Mouse (Mus musculus): Measurements from ENCODE around the gene Fabp6. TPM values are rescaled to one million over a fixed set of nuclear protein-coding genes. Genes with fewer than 3 reads are reported as not detected.
A peak's percentile ranks its signal among the peaks of the same experiment; 100 is the strongest.

The Fabp6 gene
- total and polyA plus RNA-seq, 3 experiments = not detected

DNA sequence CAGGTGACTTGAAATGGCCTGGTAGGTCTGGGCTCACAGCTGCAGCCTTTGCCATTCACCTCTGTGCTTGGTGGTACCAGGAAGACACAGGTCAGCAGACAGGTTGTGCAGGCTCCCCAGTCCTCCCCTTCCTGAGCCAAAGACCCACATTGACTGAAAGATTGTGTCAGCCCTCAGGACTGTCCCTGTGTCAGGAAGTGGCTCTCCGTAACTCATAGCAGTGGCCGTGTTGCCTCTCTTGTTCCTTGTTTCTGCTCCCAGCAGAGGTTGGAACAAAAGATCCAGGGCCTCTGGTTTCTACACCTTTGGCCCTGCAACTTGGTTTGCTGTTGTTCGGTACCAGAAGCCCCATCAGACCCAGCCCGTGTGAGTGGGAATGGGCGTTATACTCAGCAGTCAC, 32.2 kb downstream of the Fabp6 start:
- dilution Hi-C loops (cut with MboI; ENCODE audit: extremely low pct_ligation_motif_present, extremely low pct_unique_long_range_greater_than_20kb, low sequenced_read_pairs) = no loop called here
- Histone ChIP-seq H3K27ac (ENCODE audit: insufficient read depth, low read depth) (no peak overlapping the region), H3K27me3 (replicated peaks) (peaks cover 2% of the 10 kb centered on the region), H3K4me2 (ENCODE audit: insufficient read depth, low read depth, poor library complexity, severe bottlenecking) (no peak overlapping the region), H3K36me3 (replicated peaks in 1 of 2; ENCODE audit: control insufficient read depth in 1 of 2, insufficient read depth in 1 of 2, low read length in 1 of 2) (no peaks in the 10 kb centered on the region), H3K9ac (ENCODE audit: insufficient read depth, low read depth) (no peak overlapping the region), H3K4me1 (ENCODE audit: control insufficient read depth in 1 of 2, insufficient read depth in 2 of 2) (0 out of 4 replicates have a peak, but pooled peaks cover 0 to 2% of the 10 kb centered on the region in 2 experiments), H3K9me3 (replicated peaks; ENCODE audit: low read length) (no peaks in the 10 kb centered on the region), H3K4me3 (replicated peaks in 1 of 3; ENCODE audit: low read depth in 2 of 3, low read length in 2 of 3, poor library complexity in 1 of 3) (no peak overlapping the region), H3K79me2 (replicated peaks; ENCODE audit: control insufficient read depth, extremely low read depth, insufficient read depth, poor library complexity, severe bottlenecking) (no peaks in the 10 kb centered on the region)
- in situ Hi-C loops (cut with MboI; ENCODE audit: low pct_ligation_motif_present, low pct_unique_long_range_greater_than_20kb, low sequenced_read_pairs) = no loop called here
- no peak for DNase-seq (ENCODE audit: extremely low read depth)
- no peak for TF ChIP-seq SMC3 (IDR thresholded peaks at IDR 0.05; ENCODE audit: low read depth, low read length)
- TF ChIP-seq NRF1 (IDR thresholded peaks at IDR 0.05; ENCODE audit: low read depth, low read length) = no peak
- no peak for TF ChIP-seq SIN3A (IDR thresholded peaks at IDR 0.05; ENCODE audit: low read length)
- TF ChIP-seq TBP (conservative IDR thresholded peaks at IDR 0.05; ENCODE audit: low read depth, low read length) = no peak
- TF ChIP-seq ELF1 (IDR thresholded peaks at IDR 0.05; ENCODE audit: low read depth, low read length) = no peak
- no peak for TF ChIP-seq RCOR1 (conservative IDR thresholded peaks at IDR 0.05; ENCODE audit: low read depth, low read length)
- TF ChIP-seq MYC (IDR thresholded peaks at IDR 0.05; ENCODE audit: low read depth, low read length) = no peak
- no peak for TF ChIP-seq NELFE (IDR thresholded peaks at IDR 0.05; ENCODE audit: low read depth, low read length)
- TF ChIP-seq MXI1 (IDR thresholded peaks at IDR 0.05; ENCODE audit: low read depth, low read length) = no peak
- TF ChIP-seq JUN (IDR thresholded peaks at IDR 0.05; ENCODE audit: insufficient read depth, low read depth, low read length) = no peak
- TF ChIP-seq ZKSCAN1 (IDR thresholded peaks at IDR 0.05; ENCODE audit: borderline replicate concordance, low read depth, low read length) = no peak
- TF ChIP-seq HCFC1 (IDR thresholded peaks at IDR 0.05; ENCODE audit: low read depth, low read length) = no peak
- no peak for TF ChIP-seq CTCF (conservative IDR thresholded peaks at IDR 0.05 in 1 of 2, IDR thresholded peaks at IDR 0.05 in 1 of 2; ENCODE audit: low read depth in 2 of 2, low read length in 2 of 2)
- no peak for TF ChIP-seq POLR2A (IDR thresholded peaks at IDR 0.05; ENCODE audit: low read depth, low read length)

DNA sequence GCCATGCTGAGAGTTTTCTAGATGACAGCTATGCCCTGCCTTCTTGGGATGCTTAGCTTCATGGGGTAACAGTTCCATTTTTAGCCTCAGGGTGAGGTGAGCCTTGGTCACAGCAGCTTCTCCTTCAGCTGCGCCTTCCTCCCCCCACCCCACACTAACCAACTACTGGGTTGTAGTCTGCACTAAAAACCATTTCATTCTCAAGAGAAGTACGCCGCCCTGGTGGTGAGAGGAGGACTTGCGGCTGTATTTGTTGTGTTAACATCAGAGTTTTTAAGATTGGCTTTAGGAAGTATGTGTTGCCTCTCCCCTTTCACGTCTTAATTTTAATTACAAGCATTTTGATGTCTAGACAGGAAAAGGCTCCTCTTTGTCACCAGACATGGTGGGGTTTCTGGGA, 33.1 kb downstream of the Fabp6 start:
- dilution Hi-C loops (cut with MboI; ENCODE audit: extremely low pct_ligation_motif_present, extremely low pct_unique_long_range_greater_than_20kb, low sequenced_read_pairs) (no loop called here), in situ Hi-C loops (cut with MboI; ENCODE audit: low pct_ligation_motif_present, low pct_unique_long_range_greater_than_20kb, low sequenced_read_pairs) (no loop called here)
- H3K79me2 ChIP-seq (replicated peaks; ENCODE audit: control insufficient read depth, extremely low read depth, insufficient read depth, poor library complexity, severe bottlenecking) = no peaks in the 10 kb centered on the region
- no peak overlapping the region for H3K4me3 ChIP-seq (replicated peaks in 1 of 3; ENCODE audit: low read depth in 2 of 3, low read length in 2 of 3, poor library complexity in 1 of 3)
- no peak overlapping the region for H3K4me2 ChIP-seq (ENCODE audit: insufficient read depth, low read depth, poor library complexity, severe bottlenecking)
- peak; percentile 33 for TF ChIP-seq RAD21 (IDR thresholded peaks at IDR 0.05; ENCODE audit: low read depth, low read length)
- no peak for TF ChIP-seq NRF1 (IDR thresholded peaks at IDR 0.05; ENCODE audit: low read depth, low read length)
- TF ChIP-seq ZNF384 (IDR thresholded peaks at IDR 0.05; ENCODE audit: low read depth, low read length) = no peak
- TF ChIP-seq EP300 (IDR thresholded peaks at IDR 0.05; ENCODE audit: low read length) = no peak
- no peak for TF ChIP-seq PAX5 (IDR thresholded peaks at IDR 0.05; ENCODE audit: low read length)
- peak; percentile 76 to 92 for TF ChIP-seq CTCF (conservative IDR thresholded peaks at IDR 0.05 in 1 of 2, IDR thresholded peaks at IDR 0.05 in 1 of 2; ENCODE audit: low read depth in 2 of 2, low read length in 2 of 2)
- DNase-seq (ENCODE audit: extremely low read depth) = peak; percentile 67
- H3K27me3 ChIP-seq (replicated peaks) = peaks cover 2% of the 10 kb centered on the region
- H3K9me3 ChIP-seq (replicated peaks; ENCODE audit: low read length) = no peaks in the 10 kb centered on the region
- H3K27ac ChIP-seq (ENCODE audit: insufficient read depth, low read depth) = no peak overlapping the region
- H3K9ac ChIP-seq (ENCODE audit: insufficient read depth, low read depth) = no peak overlapping the region
- no peaks in the 10 kb centered on the region for H3K36me3 ChIP-seq (replicated peaks in 1 of 2; ENCODE audit: control insufficient read depth in 1 of 2, insufficient read depth in 1 of 2, low read length in 1 of 2)
- H3K4me1 ChIP-seq (ENCODE audit: control insufficient read depth in 1 of 2, insufficient read depth in 2 of 2) = 0 out of 4 replicates have a peak, but pooled peaks cover 0 to 2% of the 10 kb centered on the region in 2 experiments

Data from CH12.LX (cell line).